Mouse (Mus musculus) skeletal muscle tissue, postnatal 0 days (tissue): Measurements from ENCODE around the gene Cltrn. TPM values are rescaled to one million over a fixed set of nuclear protein-coding genes. Genes with fewer than 3 reads are reported as not detected.

Experiments
- polyA plus RNA-seq: library from polyadenylated mRNA; unstranded; fragments of >200 nt; fragmentation: Nextera tagmentation; extraction: Ambion mirVana; gene quantifications from 2 replicates; pipeline ENCODE4 v1.2.1, GENCODE M21; 2015

Gene Cltrn
- polyA plus RNA-seq: not detected in 2 replicates

GRCm38 (mm10) chrX:164088582-164088981 is at the start of gene Cltrn:
Gene Cltrn, plus strand, starts transcription at chrX:164088830.

GRCm38 (mm10) chrX:164076040-164076775 is 12.4 kb upstream of the Cltrn start, which contains the start of gene Siah1b:
Gene Siah1b, minus strand, starts transcription at chrX:164076493.

DNA sequence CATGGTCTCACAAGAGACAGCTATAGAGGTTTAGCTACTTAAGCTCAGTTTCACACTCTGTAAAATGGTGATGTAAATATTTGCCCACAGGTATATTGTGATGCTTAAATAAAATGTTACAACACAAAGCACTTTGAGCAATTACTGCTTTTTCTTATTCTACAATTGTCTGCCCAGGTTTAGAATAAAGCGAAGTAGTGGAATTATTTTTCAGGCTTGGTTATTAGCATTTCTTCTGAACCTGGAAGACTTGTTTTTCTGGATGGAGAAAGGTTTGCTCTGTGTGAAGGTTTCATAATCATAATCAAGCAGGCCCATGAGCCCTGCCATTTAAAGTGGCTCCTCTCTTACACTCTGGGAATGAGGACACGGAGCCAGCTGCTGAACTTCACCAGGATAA is 50.4 kb downstream of the Cltrn start, which contains the start of gene Ace2:
Ace2 (plus strand) TSS at position 301 of the 400 bp plus-strand sequence.

Other genes starting within 250 kb of the Cltrn start
- 23.7 and 25.2 TPM in 2 replicates for gene Ap1s2, start 179.8 kb upstream of the Cltrn start, polyA plus RNA-seq
- gene Zrsr2, start 130.2 kb upstream of the Cltrn start, polyA plus RNA-seq: 24.8 and 30.1 TPM in 2 replicates
- gene Car5b, start 60.8 kb upstream of the Cltrn start, polyA plus RNA-seq: 0.95 and 9.7 TPM in 2 replicates
- 8.2 and 8.3 TPM in 2 replicates for gene Siah1b, start 12.3 kb upstream of the Cltrn start, polyA plus RNA-seq
- gene Ace2, start 50.5 kb downstream of the Cltrn start, polyA plus RNA-seq: 0.15 and 0.63 TPM in 2 replicates
- gene Bmx, start 169.4 kb downstream of the Cltrn start, polyA plus RNA-seq: 0.51 and 0.55 TPM in 2 replicates
- gene Pir, start 180.5 kb downstream of the Cltrn start, polyA plus RNA-seq: 6.5 and 7.2 TPM in 2 replicates